Mouse (Mus musculus) olfactory bulb, adult 2 months (tissue): ENCODE measurements around the gene Prkcz.

Experiments used
- CTCF ChIP-seq: fragments of 200-500 bp; IDR thresholded peaks from 2 replicates; pipeline ENCODE4 v1.5.1; 2012; ENCODE audit warnings: low read depth, mild to moderate bottlenecking, low read length, moderate library complexity; ENCODE audit not compliant: insufficient read depth
- POLR2A ChIP-seq: fragments of 200-500 bp; IDR thresholded peaks from 2 replicates; pipeline ENCODE4 v1.6.1; 2012; ENCODE audit warnings: mild to moderate bottlenecking, low read depth, low read length, moderate library complexity; ENCODE audit not compliant: insufficient read depth

GRCm38 (mm10) chr4:155307591-155307990, 53.6 kb downstream of the Prkcz start:
- TF ChIP-seq CTCF = no peak
- no peak for TF ChIP-seq POLR2A
